Mouse (Mus musculus): ENCODE measurements around the gene Slc38a10.

Slc38a10 gene

DNA sequence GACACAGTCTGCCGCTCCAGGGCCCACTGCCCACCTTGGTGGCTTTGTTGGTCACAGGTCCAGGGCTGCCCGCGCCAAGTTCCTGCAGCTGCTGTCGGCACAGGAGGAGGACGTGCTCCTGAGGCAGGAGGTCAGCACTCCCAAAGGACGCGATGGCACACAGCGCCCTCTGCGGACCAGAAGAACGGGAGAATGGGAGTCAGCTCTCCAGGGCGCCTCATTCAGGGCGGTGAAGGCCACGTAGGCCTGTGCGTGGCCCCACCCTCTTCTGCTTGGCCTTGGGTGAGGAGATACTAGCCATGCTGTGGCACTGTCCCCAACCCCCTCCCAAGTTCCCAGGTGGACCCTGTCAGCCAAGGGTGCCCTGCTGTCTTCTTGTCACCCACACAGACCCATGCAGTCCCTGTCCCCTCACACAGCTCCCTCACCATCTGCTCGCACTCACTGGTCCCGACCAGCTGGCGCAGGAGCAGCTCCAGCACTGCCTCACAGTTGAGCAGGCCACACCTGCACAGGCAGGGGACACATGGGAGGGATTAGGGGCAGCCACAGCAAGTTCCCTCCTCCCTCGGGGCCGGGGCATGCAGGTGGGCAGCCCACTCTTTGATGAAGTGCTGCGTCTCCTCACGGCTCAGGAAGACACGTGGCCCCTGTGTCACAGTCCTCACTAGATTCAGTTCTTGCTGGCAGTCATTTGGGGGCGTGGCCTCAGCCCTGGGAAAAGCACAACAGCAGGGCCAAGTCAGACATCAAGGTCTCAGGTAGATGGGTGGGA, 58.1 kb downstream of the Slc38a10 start:
- DNase-seq = no peak

DNA sequence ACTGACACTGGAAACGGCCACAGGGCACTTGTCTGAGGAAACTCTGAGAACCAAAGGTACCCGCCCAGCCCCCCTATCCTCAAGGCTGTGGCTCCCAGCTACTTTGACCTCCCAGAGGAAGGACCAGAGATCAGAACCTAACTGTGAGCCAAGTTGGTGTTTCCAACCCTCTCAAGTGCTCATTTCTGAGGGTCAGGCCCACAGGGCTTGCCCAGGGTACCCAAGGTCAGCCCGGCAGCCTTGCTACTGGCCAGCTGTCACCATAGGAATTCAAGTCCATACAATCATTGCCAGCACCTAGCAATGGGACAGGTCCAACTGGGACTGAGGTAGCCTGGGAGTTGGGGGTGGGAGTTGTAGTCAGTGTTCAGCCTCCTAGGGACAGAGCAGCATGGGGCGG, 60.5 kb downstream of the Slc38a10 start:
- no peak for DNase-seq

DNA sequence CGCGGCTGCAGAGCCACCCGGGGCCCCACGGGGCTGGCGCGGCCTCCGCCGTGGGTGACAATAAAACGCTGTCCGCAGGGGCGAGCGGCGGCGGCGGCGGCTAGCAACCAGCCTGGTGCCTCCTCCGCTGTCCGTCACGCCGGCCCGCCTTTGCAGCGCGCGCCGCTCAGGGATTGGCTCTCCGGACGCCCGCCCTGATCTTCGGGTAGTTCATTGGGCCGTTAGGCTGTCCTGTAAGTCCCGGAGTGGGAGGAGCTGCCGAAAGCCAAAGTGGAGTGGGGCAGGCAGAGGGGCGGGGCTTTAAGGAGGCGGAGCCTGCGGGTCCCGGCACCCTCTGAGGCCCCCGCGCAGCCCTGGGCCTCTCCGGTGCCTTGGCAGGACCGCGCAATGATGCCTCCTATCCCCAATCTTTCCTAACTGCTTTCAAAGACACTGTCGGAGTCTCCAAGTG, 64.4 kb downstream of the Slc38a10 start, which contains the start of gene Cep131:
Gene Cep131, minus strand, starts transcription at position 126 of the 451 bp plus-strand sequence.
- peak; percentile 99 for DNase-seq

DNA sequence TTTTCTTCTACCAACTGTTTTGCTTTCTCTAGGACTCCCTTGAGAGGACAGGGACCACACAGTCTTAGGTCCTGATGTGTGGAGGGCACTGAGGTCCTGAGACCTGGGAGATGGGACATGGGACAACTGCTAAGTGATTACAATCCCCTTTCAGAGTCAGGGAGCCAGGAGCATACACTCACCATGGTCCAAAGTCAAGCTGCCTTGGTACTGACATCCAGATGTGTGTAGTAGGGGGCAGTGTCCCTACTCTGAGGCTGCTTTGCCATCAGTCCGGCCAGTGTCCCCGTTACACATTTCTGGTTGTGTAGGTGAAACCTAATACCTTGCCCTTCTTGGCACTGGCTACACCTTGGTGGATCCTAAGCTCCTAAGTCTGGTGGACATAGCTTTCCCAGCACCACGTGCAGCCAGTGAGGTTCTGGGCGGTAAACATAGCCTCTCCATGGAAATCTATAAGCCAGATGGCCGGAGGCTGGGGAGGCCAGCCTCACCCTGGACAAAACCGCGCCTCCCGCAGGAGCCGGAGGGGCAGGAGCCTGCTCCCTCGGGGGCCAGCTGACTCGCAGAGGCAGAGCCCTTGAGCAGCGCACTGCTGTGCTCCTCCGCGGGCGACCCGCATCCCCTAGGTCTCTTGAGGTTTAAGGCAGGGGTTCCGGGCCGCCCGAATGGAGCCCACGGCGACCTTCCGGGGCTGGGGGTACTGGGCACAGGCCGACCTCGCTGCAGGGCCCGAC, 65.1 kb downstream of the Slc38a10 start:
- DNase-seq = peak; percentile 23

DNA sequence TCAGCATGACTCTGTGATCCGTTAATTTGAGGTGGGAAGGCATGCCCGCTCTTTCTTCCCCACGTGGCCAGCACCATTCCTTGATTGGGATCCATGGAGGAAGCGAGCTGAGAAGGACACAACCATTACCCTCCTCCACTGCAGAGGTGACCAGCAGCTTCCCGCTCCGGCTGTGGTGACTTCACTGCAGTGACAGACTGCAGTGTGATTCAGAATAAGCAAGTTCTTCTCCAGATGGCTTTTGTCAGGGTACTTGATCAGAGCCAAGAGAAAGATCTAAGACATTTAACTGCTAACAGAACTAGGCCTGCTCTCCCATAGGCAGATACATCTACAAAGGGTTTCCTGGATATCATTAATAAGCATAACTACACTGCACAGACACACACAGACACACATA, 70.9 kb downstream of the Slc38a10 start:
- DNase-seq = no peak

DNA sequence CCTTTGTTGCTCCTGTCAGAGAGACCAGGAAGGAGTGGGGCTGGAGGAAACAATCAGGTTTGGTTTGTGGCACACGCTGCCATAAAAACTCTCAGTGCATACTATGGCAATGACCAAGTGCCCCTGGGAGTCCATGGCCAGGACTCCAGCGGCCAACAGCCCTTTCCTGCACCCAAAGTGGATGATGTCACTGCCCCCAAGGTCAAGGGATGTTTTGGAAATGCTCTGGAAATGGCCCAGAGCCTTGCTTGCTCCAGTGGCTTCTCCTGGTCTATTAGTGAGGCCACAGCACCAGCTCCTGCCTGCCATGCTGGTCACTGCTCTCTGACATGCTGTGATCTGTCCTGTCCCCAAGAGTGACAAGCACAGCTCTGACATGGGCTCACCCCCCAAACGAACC, 75.0 kb downstream of the Slc38a10 start:
- DNase-seq = no peak

DNA sequence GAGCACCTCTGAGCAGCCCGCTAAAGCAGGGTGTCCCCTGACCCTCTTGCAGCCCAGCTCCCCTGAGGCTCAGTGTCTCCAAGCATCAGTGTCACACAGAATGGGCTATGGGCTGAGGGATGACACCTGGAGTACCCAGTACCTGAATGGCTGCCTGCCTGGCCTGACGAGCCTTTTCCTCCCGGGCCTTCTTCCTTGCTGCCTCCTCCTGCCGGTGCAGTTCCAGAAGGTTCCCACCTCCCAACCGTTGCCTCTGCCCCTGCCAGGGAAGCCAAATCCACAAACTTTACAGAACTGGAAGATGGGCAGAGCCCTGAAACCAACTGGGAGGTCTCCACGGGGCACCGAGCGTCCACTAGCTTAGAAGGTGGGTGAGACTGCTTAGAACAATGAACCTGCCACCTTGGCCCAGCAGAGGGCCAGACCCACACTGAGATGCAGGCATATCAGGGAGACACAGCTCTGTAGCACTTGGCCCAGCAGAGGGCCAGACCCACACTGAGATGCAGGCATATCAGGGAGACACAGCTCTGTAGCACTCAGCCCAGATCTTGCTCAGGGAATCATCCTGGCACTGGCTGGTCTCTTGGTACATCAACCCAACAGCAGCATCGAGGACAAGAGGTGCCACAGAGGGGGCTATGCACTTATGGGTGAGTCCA, 78.0 kb downstream of the Slc38a10 start:
- no peak for DNase-seq

DNA sequence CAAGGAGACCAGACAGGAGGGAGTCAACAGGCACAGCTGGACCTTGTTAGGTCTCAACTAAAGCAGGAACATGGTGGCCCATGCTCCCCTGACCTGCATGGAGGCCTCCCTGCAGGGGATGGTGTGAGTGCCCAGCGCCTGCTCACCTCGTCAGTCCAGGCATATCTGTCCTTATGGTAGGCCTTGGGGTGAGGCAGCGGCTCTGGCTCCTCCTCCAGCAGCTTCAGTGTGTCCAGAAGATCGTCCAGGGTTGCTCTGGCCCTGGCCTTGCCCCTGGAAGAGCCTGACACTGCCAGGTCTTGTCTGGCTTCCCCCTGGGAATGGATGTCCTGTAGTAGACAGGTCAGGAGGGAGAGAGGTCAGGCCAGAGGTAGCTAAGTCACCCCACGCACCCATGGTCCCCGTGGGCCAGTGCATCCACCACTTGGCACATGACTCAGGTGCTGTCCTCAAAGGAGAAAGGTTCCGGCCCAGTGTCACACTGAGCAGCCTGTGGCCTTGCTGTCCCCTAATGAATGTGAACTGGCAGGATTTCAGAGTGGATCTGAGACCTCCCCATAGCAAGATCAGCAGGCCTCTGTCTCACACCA, 79.3 kb downstream of the Slc38a10 start:
- no peak for DNase-seq

DNA sequence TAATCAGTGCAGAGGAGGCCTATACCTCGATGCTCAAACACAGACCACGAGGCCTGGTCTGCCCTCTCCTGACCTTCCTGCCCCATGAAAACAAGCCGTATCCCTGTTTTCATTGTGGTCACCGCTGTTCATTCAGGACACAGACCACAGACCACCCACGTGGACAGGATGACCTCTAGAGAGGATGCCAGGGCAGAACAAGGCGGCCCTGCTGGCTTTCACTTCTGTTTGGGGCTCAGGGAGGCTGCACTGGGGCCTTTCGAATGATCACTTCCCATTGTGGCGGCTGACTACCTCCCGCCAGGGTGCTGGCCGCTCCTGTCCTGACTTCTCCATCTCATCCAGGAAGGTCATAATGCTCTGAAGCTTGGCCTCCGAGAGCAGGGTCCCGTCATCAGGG, 80.1 kb downstream of the Slc38a10 start:
- DNase-seq = no peak

DNA sequence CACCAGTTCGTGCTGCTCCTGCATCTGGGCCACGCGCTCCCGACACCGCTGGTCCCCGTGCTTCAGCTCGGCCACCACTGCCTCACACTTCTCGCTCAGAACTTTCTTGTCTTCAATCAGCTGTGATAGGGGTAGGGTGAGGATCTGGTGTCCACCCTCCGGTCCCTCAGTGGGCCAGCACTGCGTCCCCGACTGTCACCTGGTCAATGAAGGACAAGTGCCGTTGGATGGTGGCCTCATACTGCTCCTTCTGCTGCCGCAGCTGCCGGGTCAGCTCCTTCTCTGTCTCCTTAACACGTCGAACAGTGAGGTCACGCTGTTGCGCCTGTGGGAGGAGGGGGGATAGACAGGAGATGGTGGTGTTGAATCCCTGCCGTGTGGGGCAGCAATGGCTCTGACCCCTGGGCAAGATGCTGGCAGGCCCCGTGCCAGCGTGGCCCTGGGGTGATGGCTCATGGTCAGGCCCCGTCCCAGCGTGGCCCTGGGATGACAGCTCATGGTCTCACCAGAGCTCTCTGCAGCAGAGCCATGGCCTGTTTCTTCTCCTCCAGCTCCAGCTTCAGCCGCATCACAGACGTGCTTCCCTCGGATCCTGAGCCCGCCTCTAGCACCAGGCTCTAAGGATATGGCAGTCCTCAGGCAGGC, 80.7 kb downstream of the Slc38a10 start:
- DNase-seq = no peak

DNA sequence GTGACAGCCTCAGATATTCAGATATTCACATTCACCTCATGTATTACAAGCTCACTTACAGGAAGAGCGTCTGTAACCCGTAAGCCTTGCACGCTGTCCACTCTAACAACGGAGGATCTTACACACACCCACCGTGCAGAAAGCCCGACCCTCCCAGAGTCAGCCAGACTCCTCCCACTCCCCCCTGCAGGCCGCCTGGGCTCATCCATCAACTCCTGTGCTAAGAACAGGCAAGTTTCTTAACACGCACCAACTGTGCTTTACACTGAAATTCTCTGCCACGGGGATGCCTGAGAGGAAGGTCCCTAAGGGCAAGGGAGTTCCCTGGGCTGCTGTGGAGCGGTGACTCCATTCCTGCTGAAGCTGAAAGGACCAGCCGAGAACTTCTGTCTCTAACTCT, 81.9 kb downstream of the Slc38a10 start:
- no peak for DNase-seq

DNA sequence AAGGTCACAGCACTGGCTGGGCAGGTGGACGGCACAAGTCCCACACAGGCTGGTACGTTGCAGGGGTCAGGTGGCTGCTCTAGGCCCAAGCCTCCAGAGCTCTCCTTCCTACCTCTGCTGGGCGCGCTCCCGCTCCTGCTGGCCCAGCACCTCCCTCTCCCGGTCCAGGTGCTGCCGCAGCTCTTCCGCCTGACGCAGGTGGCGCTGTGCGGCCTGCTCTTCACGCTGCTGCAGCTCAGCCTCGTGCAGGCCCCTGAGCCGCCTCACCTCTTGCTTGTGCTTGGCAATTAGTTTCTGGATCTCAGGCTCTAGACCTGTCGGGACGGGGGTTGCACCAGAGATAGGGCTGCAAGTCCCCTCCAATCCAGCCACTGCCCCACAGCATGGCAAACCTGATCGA, 83.3 kb downstream of the Slc38a10 start:
- DNase-seq = no peak

DNA sequence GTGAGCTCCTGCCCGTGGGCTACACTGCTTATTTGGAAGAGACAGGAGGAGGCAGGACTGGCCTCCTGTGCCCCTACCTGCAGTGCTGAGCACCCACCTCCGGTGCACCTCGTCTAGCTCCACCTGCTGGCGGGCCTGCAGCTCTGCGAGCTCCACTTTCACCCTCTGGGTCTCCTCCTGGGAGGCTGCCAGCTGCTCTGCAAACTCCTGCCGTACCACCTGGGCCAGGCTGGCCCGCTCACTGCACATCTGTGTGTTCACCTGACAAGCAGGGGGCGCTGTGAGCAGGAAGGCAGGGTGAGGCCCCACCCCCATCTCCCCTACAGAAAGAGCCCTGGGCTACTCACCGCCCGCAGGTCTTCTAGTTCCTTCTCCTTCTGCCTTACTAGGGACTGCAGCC, 85.9 kb downstream of the Slc38a10 start:
- DNase-seq = peak; percentile 63

DNA sequence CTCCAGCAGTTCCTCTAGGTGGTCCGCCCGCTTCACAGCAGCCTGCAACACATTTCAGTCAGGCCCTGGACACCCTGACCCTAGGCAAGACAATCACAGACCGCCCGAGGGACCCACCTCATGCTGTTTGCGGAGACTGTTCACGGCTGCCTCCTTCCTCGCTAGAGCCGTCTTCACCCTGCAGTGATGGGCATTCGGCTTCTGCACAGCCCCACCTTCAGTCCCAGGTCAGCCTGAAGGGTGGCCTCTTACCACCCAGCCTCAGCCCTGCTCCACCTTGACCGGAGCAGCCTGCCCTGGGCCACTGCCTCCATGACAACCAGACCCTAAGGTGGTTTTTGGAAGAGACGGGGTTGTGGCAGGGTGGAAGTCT, 86.5 kb downstream of the Slc38a10 start:
- DNase-seq = no peak

DNA sequence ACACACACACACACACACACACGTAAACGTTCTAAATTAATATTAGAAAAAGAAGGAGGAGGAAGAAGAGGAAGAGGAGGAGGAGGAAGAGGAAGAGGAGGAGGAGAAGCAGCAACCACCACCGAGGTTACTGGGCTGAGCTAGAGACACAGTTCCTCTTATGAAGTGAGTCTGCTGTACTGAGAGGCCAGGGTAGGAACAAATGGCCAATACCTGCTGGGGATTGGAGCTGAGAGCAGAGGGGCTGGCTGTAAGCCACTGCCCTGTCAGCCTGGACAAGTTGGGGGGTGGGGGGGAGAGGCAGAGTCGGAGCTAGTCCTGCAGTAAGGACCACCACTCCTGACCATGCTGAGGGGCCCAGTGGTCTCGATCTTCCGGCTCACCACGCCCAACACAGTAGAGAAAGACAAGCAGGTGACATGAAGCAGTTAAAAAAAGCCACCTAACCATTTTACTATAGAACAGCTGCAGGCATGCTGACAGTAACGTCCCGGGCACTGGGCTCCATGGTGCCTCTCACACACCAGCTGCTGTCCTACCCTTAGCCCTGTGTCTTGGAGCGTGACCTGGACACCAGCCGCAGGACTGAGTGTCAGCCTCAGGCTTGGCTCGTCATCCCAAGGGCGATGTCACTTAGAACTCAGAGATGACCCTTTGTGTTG, 87.0 kb downstream of the Slc38a10 start:
- no peak for DNase-seq

DNA sequence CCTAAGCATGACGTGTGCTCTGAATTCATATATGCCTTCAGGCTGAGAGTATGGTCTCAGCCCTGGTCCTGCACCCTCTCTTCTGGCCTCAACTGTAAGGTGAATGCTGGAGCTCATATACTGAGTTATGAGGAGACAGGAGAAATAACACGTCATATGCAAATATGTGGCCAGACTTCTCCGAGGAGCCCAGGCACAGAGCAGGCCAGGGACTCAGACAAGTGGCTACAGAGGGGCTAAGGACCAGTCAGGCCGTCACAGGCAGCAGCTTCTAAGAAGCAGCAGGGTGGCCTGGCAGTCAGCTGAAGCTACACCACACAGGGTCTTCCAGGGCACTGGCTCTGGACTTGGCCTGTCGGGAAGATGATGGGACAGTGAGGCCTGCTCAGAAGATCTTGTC, 87.8 kb downstream of the Slc38a10 start:
- no peak for DNase-seq

DNA sequence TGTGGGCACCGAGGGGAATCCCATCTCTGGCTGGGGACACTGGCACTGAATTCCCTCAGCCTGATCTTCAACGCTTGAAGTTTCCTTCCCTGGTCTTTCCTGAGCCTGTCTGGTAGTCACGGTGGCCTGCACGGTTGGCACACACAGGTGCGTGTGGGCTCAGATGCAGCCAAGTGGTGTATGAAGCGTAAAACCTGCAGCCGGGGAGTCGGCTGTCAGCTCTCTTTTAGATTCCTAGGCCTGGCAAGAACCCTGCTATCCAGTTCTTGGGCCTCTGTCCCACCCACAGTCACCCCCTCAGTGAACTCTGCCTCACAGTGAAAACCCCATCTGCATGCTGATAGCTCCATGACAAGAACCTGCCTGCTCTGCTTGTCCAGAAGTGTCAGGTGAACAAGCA, 90.5 kb downstream of the Slc38a10 start:
- DNase-seq = no peak

DNA sequence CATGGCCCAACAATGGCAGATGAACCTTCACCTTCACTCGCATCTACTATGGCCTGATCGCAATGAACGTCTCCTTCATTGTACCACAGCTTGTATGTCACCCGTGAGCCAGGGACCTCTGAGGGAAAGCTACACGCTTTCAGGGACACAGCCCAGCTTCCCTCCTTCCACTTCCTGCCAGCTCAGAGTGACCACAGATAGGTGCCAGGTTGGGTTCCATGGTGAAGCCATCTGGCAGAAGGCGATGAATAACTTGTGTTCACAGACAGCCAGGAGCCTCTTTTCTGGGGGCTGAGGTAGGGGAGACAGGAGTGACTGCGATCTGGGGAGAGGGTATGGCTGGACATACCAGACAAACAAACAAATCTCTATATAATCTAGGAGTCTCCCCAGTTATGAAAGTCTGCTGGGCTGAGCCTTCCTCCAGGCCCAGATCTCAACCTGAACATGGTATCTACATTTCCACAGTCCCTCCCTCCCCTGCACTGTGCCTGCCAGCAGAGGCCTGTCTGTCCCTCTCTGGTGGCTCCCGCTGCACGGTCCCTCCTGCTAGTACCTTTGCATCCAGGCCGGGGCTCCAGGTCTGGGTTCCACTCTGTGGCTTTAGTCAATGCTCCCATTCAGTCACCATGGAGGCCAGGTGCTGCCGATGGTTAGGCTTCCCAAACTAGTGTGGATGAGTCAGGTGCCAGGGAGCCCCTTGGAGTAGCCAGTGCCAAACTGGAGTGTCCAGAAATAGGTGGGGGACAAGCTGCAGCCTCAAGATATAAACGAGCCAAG, 95.0 kb downstream of the Slc38a10 start:
- DNase-seq = no peak
